Mouse (Mus musculus) CH12.LX (cell line): ENCODE results near the gene Trap1.

ENCODE experiments used
- CTCF ChIP-seq, 2 experiments: IDR thresholded peaks in 1 of 2; conservative IDR thresholded peaks in 1 of 2; 2 replicates each; pipeline ENCODE4 v1.5.1; 2011 to 2012; ENCODE audit warnings: low read depth in 2 of 2, low read length in 2 of 2, improper control_type of control experiment in 1 of 2, inconsistent platforms in 1 of 2, mild to moderate bottlenecking in 1 of 2, moderate library complexity in 1 of 2
- EP300 ChIP-seq: IDR thresholded peaks from 2 replicates; pipeline ENCODE4 v1.6.1; 2011; ENCODE audit warnings: low read length, improper control_type of control experiment
- MEF2A ChIP-seq: IDR thresholded peaks from 2 replicates; pipeline ENCODE4 v1.6.1; 2014; ENCODE audit warnings: low read depth, mild to moderate bottlenecking, inconsistent platforms, low read length, improper control_type of control experiment, borderline replicate concordance
- NELFE ChIP-seq: IDR thresholded peaks from 2 replicates; pipeline ENCODE4 v1.6.1; 2011; ENCODE audit warnings: low read depth, low read length, improper control_type of control experiment
- POLR2A ChIP-seq: IDR thresholded peaks from 2 replicates; pipeline ENCODE4 v1.6.1; 2011; ENCODE audit warnings: low read depth, mild to moderate bottlenecking, improper control_type of control experiment, low read length
- TBP ChIP-seq: conservative IDR thresholded peaks from 2 replicates; pipeline ENCODE4 v1.6.1; 2011; ENCODE audit warnings: low read depth, low read length, improper control_type of control experiment
- UBTF ChIP-seq: IDR thresholded peaks from 2 replicates; pipeline ENCODE4 v1.6.1; 2012; ENCODE audit warnings: low read depth, mild to moderate bottlenecking, inconsistent platforms, low read length, improper control_type of control experiment, moderate library complexity
- USF1 ChIP-seq: IDR thresholded peaks from 2 replicates; pipeline ENCODE4 v1.6.1; 2014; ENCODE audit warnings: low read depth, mild to moderate bottlenecking, inconsistent platforms, low read length, improper control_type of control experiment
- USF2 ChIP-seq: conservative IDR thresholded peaks from 2 replicates; pipeline ENCODE4 v1.6.1; 2011; ENCODE audit warnings: low read depth, low read length, improper control_type of control experiment
- ZC3H11A ChIP-seq: IDR thresholded peaks from 2 replicates; pipeline ENCODE4 v1.6.1; 2012; ENCODE audit warnings: low read depth, mild to moderate bottlenecking, inconsistent platforms, low read length, improper control_type of control experiment

GRCm38 (mm10) chr16:4096898-4097297 is 19.3 kb upstream of the Trap1 start:
- TF ChIP-seq POLR2A = no peak
- no peak for TF ChIP-seq USF2
- no peak for TF ChIP-seq USF1
- TF ChIP-seq MEF2A = no peak
- TF ChIP-seq CTCF (conservative IDR thresholded peaks at IDR 0.05 in 1 of 2, IDR thresholded peaks at IDR 0.05 in 1 of 2; ENCODE audit: low read depth in 2 of 2, low read length in 2 of 2) = no peak
- no peak for TF ChIP-seq EP300
- TF ChIP-seq ZC3H11A = no peak
- no peak for TF ChIP-seq TBP
- TF ChIP-seq NELFE = no peak
- TF ChIP-seq UBTF = no peak
